Mouse (Mus musculus) cerebellum, postnatal 4 days (tissue): ENCODE measurements around the gene Wscd1.

Experiments used
- DNase-seq, 2 experiments: peaks; one replicate each; pipeline ENCODE4 v3.0.0; 2022; ENCODE audit warnings: low spot score in 2 of 2, mixed read lengths in 1 of 2

Gene Wscd1

DNA sequence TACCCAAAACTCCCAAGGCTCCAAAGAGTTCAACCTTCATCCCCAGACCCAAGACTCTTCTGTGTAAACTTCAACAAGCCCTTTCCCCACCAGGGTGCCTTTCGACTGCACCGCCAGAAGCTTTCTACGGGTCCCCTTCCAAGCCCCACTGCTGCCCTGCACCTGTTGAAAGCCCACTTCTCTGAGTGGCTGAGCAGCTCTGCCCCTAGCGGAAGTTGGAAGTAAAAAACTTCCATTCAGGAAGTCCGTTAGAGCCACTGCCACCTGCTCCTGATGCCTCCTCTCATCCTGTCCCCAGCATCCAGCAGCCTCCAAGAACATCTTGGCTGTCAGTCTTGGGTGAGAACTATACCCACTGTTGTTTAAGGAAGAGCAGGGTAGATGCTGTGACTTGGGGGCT is at the start of gene Wscd1:
Wscd1 (plus strand) TSS at position 250 of the 400 bp plus-strand sequence.
- peak in 1 of 2 experiments; percentile 46 for DNase-seq

DNA sequence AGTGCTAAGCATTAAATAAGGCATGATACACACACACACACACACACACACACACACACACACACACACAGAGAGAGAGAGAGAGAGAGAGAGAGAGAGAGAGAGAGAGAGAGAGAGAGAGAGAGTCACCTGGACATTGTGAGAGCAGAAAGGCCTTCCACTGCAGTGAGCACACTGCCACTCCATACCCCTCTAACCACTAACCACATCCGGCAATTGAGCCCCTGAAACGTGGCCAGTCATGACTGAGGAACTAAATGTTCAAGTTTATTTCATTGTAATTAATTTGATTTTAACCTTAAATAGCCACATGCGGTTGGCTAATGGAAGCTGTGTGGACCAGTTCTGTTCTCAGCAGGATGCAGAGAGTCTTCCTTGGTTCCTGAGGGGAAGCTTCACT is 21.7 kb upstream of the Wscd1 start:
- DNase-seq, result no peak

GRCm38 (mm10) chr11:71729287-71729686 is 20.4 kb upstream of the Wscd1 start:
- no peak for DNase-seq

- DNase-seq, result no peak
Observed at GRCm38 (mm10) chr11:71733771-71734170, 15.9 kb upstream of the Wscd1 start.

GRCm38 (mm10) chr11:71737106-71737505 is 12.6 kb upstream of the Wscd1 start:
- DNase-seq, result no peak

DNA sequence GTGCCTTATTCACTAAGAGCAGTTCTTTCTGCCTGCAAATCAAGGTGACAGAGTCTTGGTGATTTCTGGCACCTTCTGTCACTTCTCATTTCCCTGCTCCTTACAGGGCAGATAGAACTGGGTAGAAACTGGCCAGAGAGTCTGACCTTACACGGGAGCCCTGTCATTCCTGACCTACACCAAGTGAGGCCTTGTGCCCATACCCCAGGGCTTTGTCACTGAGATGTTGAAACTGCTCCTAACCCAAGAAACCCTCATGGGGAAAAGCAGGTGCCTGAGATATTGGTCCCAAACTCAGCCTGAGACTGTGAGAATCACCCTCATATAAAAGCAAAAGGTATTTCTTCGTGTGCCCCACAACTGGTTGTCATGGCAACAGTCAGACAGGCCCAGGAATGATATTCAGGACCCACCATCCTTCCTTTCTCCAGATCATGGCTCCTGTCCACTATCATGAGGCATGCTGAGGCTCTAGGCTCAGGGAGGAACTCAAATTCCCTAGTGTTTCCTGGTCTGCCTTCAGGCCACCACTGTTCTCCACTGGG is 11.1 kb upstream of the Wscd1 start:
- DNase-seq, result no peak

DNA sequence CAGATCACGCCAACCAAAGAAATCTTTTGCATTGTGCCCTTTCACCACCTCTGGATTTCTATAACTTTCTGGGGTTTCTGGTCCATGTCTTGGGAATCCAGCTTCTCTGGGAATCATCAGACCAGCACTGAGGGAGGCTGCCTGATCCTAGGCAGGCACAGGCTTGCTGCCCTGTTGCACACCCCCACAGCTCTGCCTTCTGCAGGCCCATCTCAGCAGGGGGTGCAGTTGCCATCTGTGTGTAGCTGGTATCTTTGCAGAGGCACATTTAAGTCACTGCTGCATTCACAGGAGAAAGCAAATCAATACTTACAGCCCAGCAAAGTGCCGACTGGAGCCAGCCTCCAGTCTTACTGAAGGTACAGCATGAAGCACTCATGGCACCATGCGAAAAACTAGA is 3.8 kb upstream of the Wscd1 start:
- no peak for DNase-seq

GRCm38 (mm10) chr11:71747719-71748118 is 2.0 kb upstream of the Wscd1 start:
- DNase-seq, result no peak

DNA sequence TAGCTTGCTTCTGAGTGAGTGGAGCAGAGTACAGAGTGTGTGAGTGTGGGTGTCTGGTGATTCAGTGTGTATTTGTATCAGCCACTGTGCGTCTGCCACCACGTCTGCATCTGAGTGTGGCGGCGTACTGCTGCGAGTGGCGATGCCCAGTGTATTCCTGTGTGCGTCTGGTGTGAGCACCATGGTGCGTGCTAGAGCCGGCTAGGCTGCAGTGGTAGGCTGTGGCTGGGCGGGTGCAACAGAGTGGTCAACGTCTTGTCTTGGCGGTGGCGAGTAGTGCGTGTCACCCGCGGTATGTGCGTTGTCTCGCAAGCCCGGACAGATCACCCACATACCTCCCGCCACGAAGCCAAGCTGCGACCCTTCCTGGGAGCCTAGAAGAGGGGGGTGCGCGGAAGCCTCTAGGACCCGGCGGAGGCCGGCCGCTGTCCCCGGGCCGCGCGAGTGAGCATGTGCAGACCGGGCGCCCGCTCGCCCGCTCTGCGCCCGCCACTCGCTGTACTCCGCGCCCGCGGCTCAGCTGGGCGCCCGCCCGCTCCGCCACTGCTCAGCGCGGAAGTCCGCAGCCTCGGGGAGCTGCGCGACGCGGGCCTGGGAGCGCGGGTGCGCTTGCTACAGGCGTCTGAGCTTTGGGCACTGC is 934 bp downstream of the Wscd1 start:
- DNase-seq, result peak; percentile 55 to 71

DNA sequence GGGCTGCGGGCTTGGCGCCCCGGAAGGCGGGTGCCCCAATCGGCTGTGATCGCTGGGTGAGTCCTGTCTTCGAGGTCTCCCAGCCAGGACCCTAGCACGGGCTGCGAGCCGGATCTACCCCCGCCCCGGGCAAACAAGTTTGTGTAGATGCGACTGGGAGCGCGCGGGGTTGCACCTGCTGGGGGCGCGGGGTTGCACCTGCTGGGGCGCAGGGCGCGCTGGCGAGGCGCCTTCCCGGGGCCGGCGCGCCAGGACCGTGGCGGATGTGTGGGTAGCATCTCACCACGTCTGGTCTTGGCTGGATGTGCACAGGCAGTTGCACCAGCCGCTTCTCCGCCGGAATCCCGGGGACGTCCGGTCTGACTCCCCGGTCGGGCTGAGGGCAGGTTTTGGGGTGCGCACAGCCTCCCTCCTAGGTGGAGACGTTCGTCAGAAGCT is 1.5 kb downstream of the Wscd1 start:
- peak in 1 of 2 experiments; percentile 49 for DNase-seq

DNA sequence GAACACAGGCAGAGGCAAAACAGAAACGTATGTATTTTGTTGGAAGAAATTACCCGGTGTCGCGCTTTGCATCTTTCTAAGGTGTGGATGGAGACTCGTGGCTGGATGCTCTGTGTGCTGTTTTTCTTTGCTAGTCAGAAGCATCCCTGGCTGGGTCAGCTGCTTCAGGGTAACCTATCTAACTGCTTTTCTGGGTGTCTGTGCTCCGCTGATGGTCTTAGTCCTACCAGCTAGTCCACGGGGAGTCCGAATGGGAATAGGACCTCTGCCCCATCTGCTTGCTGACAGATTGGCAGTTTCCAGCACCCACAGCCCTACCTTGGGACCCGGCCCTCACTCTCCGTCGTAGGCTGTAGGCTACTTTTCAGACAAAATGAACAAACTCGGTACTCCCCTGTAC is 2.0 kb downstream of the Wscd1 start:
- no peak for DNase-seq

DNA sequence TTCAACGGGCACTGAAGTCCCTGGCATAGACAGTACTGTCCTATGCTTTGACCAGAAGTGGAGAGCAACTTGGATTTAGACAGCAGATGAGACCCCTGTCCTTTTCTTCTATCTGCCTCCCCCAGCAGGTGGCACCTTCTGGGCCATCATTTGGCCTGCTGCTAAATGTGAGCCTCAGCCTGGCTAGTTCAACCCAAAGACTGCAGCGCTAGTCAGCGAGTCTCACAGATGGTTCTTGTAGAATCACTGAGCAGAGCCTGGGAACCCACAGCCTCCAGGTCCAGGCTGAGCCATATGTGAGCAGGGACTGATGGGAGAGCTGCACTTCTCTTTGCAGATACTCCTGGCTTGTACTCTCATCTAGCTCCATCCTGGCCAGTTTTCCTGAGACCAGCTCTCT is 2.9 kb downstream of the Wscd1 start:
- DNase-seq, result no peak

- no peak for DNase-seq
Observed at GRCm38 (mm10) chr11:71755115-71755514, 5.4 kb downstream of the Wscd1 start.

DNA sequence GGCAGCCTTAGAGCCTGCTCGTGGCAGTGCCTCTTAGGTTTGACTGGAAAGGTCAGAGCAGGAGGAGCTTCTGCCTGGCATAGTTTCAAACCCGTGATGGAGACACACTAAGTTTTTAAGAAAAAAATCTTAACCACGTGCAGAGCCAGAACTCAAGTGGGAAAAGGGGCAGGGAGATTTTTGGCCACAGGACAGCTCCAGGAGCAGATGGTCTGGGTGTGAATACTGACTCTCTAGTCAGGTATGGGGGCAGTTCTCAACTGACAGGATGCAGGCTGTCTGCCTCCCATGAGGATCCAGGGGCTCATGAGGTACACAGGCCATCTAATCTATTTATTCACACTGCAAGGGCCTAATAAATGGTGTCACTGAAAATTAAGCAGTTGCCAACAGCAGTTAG is 6.6 kb downstream of the Wscd1 start:
- no peak for DNase-seq

DNA sequence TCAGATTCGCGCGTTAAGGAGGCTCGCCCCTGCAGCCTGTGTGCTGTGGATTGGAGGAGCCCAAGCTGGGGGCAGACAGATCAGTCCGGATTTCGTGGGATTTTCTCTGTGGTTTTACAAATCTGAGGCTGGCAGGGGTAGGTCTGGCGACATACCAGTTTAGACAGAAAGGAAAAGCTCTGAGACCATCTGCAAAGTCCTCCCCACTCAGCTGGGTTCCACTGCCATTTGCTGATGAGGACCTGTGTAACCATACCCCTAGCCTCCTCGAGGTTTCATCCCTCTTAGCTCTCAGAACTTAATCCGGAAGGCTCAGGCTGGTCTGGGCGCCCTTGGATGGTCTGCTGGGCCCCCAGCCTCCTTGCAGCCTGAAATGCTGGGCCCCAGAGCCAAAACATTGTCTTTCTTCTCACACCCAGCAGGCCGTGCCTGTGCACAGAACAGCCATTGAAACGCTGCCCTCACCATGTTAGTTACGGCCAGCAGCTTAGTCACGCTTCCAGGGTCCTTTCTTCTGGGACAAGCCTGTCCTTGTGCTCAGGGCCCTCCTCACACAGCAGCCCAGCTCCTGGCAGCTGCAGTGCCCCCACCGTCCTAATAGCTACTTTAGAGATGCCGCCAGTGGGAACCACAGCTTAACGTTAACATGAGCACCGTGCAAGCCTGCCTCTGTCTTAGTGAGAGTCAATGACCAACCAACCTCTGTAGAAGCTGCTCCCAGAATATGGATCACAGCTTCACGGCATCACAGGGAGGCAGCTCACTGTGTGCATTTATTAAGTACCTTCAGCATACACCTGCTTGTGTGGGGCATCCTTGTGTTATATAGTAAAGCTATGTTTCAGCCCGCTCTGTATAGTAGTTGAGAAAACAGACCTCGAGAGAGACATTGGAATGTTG is 8.7 kb downstream of the Wscd1 start:
- peak in 1 of 2 experiments; percentile 65 for DNase-seq

- DNase-seq, result no peak
Observed at GRCm38 (mm10) chr11:71760991-71761390, 11.3 kb downstream of the Wscd1 start.

DNA sequence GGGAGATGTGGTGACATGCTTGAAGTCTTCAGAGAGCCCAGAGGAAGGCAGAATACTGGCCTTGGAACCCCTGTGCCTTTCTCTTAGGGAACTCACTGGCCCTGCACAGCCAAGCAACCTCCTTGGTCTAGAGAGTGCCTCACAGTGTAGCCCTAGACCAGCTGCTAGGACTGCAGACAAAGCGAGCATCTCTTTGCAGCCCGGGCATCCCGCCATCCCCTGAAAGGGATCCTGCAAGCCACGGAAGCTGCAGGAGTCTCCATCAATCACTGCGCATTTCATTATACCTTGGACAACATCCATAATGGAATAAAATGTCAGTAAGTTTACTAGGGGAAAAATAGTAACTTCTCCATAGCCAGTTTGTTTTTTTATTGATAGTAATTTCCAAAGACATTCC is 13.4 kb downstream of the Wscd1 start:
- peak in 1 of 2 experiments; percentile 70 for DNase-seq

GRCm38 (mm10) chr11:71763651-71764275 is 14.0 kb downstream of the Wscd1 start:
- peak in 1 of 2 experiments; percentile 43 for DNase-seq

- DNase-seq, result no peak
Observed at GRCm38 (mm10) chr11:71764743-71765142, 15.0 kb downstream of the Wscd1 start.

GRCm38 (mm10) chr11:71765335-71765734 is 15.6 kb downstream of the Wscd1 start:
- DNase-seq, result no peak

DNA sequence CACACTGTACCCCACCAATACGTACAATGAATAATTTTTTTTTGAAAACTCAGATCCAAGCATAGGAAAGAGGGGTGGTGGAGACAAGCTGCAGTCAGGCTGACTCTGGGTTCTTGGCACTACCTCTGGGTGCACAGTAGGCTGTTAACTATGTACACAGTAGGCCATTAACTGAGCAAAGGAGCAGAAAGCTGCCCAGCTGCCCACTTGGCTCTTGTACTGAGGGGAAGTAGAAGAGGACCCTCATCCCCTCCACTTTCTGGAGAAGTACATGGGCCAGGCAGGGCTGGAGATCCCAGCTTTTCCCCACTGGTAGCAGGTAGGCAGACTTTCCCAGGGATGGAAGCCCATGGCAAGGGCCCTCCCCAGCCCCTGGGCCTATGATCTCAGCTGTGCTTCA is 16.7 kb downstream of the Wscd1 start:
- DNase-seq, result no peak

DNA sequence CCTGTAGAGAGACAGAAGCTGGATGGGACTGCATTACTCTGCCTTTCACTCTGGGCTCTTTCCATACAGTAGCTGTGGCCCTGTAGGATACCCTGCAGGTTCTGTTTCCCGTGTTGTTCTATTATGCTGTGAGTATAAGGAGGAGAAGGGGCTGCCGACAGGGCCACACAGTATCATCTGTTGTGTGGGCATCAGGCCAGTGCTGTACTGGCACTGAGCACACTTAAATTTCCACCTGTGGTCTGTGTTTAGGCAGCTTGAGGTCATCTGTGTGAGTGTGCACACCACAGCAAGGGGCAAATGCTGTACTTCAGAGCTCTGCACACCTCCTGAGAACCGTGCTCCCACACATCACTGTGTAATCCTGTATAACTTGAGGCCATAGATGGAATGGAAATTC is 18.0 kb downstream of the Wscd1 start:
- DNase-seq, result no peak
